Mouse (Mus musculus) myocyte (in vitro differentiated cells): ENCODE results near the gene Oser1. TPM values are rescaled to one million over a fixed set of nuclear protein-coding genes. Genes with fewer than 3 reads are reported as not detected.
A peak's percentile ranks its signal among the peaks of the same experiment; 100 is the strongest.

Experiments used
- H3K27me3 ChIP-seq: one replicate; pipeline ENCODE4 v1.6.1; 2011; ENCODE audit not compliant: control insufficient read depth, insufficient read depth, insufficient read length
- H3K36me3 ChIP-seq: one replicate; pipeline ENCODE4 v1.6.1; 2011; ENCODE audit not compliant: control insufficient read depth, insufficient read depth
- H3K4me2 ChIP-seq: one replicate; pipeline ENCODE4 v1.6.1; 2011; ENCODE audit warnings: low read depth, control low read depth
- H3K4me3 ChIP-seq: one replicate; pipeline ENCODE4 v1.5.1; 2011; ENCODE audit warnings: mild to moderate bottlenecking, control low read depth, moderate library complexity
- H3K79me2 ChIP-seq: one replicate; pipeline ENCODE4 v1.6.1; 2011; ENCODE audit not compliant: control insufficient read depth, insufficient read depth
- H3ac ChIP-seq: one replicate; pipeline ENCODE4 v1.6.1; 2011; ENCODE audit not compliant: control insufficient read depth, insufficient read length
- CEBPB ChIP-seq: IDR thresholded peaks from 2 replicates; pipeline ENCODE4 v1.6.1; 2011; ENCODE audit warnings: mild to moderate bottlenecking, moderate library complexity; ENCODE audit not compliant: poor library complexity, insufficient read depth, severe bottlenecking
- E2F4 ChIP-seq: IDR thresholded peaks from one replicate; pipeline ENCODE4 v1.6.1; 2011; ENCODE audit warnings: mild to moderate bottlenecking, control low read depth, moderate library complexity; ENCODE audit not compliant: insufficient read depth
- MAX ChIP-seq: IDR thresholded peaks from one replicate; pipeline ENCODE4 v1.6.1; 2011; ENCODE audit warnings: low read depth, mild to moderate bottlenecking, control low read depth
- MYOD1 ChIP-seq, 3 experiments: IDR thresholded peaks; one replicate each; pipeline ENCODE4 v1.6.1; 2011; ENCODE audit warnings: control low read depth in 2 of 3, low read depth in 2 of 3, mild to moderate bottlenecking in 2 of 3, moderate library complexity in 1 of 3; ENCODE audit not compliant: insufficient read length in 2 of 3, control insufficient read depth in 1 of 3
- MYOG ChIP-seq, 3 experiments: IDR thresholded peaks; one replicate each; pipeline ENCODE4 v1.6.1; 2011; ENCODE audit warnings: control low read depth in 2 of 3, low read depth in 2 of 3, mild to moderate bottlenecking in 2 of 3; ENCODE audit not compliant: insufficient read length in 2 of 3, control insufficient read depth in 1 of 3, insufficient read depth in 1 of 3
- POLR2A ChIP-seq: IDR thresholded peaks from one replicate; pipeline ENCODE4 v1.6.1; 2011; ENCODE audit warnings: low read depth, mild to moderate bottlenecking, control low read depth, moderate library complexity; ENCODE audit not compliant: insufficient read length
- POLR2AphosphoS2 ChIP-seq: IDR thresholded peaks from one replicate; pipeline ENCODE4 v1.6.1; 2011; ENCODE audit warnings: low read depth, control low read depth; ENCODE audit not compliant: insufficient read length
- REST ChIP-seq: IDR thresholded peaks from one replicate; pipeline ENCODE4 v1.6.1; 2011; ENCODE audit warnings: mild to moderate bottlenecking, control low read depth, moderate library complexity; ENCODE audit not compliant: insufficient read depth, insufficient read length
- SRF ChIP-seq: IDR thresholded peaks from one replicate; pipeline ENCODE4 v1.6.1; 2011; ENCODE audit warnings: low read depth; ENCODE audit not compliant: control insufficient read depth, insufficient read length
- TCF12 ChIP-seq: IDR thresholded peaks from one replicate; pipeline ENCODE4 v1.6.1; 2011; ENCODE audit warnings: mild to moderate bottlenecking, control low read depth; ENCODE audit not compliant: poor library complexity, insufficient read depth, severe bottlenecking
- TCF3 ChIP-seq: IDR thresholded peaks from one replicate; pipeline ENCODE4 v1.6.1; 2011; ENCODE audit warnings: low read depth, control low read depth; ENCODE audit not compliant: insufficient read length
- USF1 ChIP-seq: IDR thresholded peaks from one replicate; pipeline ENCODE4 v1.6.1; 2011; ENCODE audit warnings: low read depth, mild to moderate bottlenecking, control low read depth, moderate library complexity
- polyA plus RNA-seq: library from polyadenylated mRNA; unstranded; fragments of >200 nt; fragmentation: generic; extraction: Trizol; gene quantifications from one replicate; pipeline ENCODE4 v1.2.1, GENCODE M21; 2012; ENCODE audit warnings: missing spikeins

The Oser1 gene
- polyA plus RNA-seq, 1 experiment, result 30.3 TPM

DNA sequence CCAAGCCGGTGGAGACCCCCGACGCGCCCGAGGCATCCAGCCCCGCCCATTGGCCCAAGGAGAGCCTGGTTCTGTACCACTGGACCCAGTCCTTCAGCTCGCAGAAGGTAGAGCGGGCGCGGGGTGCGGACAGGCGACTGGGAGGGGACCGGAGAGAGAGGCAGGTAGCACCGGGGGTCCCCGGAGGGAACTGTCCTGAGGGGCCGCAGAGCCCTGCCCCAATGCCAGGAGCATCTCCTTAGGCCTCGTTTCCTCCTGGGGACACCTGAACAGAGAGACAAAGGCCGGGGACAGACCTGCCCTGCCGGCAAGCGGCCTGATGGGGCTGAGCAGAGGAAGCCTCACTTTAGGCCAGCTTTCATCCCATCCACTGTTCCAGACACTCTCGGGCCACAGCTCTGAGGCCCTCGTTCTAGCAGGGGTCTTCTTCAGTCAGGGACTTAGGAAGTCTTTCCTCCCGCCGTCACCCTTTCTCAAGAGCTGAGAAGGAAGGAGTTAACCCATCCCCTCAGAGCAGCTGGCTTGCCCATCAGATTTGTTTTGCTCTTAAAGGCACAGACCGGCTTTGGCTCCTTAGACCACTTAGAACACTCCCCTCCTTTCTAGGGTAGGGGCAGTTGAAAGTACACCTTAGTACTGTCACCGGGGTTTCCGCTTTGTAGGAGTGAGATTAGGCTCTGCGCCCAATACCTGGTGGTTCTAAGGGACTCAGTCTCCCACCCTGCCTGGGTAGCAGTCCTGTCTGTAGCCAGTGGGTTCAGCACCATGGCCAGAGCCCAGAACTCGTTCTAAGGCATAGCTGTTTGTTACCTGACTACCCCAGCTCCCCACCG is 14.3 kb upstream of the Oser1 start:
- no peak overlapping the region for H3ac ChIP-seq
- no peak overlapping the region for H3K4me2 ChIP-seq
- H3K79me2 ChIP-seq, result no peaks in the 10 kb centered on the region
- no peak overlapping the region for H3K4me3 ChIP-seq
- no peaks in the 10 kb centered on the region for H3K36me3 ChIP-seq
- peaks cover 28% of the 10 kb centered on the region for H3K27me3 ChIP-seq
- no peak for TF ChIP-seq MYOG (IDR thresholded peaks at IDR 0.05; ENCODE audit: control insufficient read depth in 1 of 3, insufficient read depth in 1 of 3, insufficient read length in 2 of 3, low read depth in 2 of 3)
- TF ChIP-seq MAX, result no peak
- peak; percentile 96 for TF ChIP-seq REST

DNA sequence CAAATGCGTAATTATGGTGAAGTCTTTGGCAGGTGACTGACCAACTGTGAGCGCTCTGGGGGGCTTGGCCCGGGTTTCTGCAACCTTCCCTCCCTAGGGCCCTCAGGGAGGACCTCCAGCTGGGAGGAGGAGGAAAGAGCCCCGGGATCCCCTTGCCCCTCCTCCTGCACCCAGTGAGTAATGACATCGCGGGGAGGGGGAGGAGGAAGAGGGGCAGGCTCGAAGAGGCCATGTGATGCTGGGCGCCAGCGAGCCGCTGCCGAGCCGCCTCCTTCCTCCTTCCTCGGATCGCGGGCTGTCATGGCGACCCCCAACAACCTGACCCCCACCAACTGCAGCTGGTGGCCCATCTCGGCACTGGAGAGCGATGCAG is 13.7 kb upstream of the Oser1 start, which contains the start of gene Gdap1l1:
Gene Gdap1l1 (plus strand): TSS at position 231 of the 373 bp plus-strand sequence.
- no peaks in the 10 kb centered on the region for H3K36me3 ChIP-seq

DNA sequence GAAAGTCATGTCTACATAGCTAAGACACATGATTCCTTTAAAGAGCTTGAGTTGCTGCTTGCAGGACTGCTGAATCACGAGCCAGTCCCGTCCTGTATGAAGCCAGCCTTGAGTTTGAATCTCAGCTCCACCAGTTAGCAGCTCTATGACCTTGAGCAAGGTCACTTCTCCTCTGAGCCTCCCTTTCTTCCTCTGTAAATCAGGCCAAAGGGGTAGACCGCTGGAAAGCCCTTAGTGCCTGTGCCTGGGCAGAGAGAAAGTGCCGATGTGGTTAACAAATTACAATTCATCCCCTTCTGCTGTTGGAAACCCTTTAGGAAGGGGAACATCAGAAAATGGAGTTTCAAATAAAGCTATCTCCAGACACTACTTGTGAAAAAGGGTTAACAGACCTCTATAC is 13.3 kb upstream of the Oser1 start:
- TF ChIP-seq POLR2AphosphoS2, result no peak
- no peak for TF ChIP-seq SRF
- no peak for TF ChIP-seq MYOD1 (IDR thresholded peaks at IDR 0.05; ENCODE audit: control insufficient read depth in 1 of 3, insufficient read length in 2 of 3, low read depth in 2 of 3)
- no peak for TF ChIP-seq CEBPB
- TF ChIP-seq TCF3, result no peak
- no peak for TF ChIP-seq TCF12
- TF ChIP-seq USF1, result no peak
- no peak for TF ChIP-seq E2F4
- H3K4me2 ChIP-seq, result no peak overlapping the region
- no peak overlapping the region for H3ac ChIP-seq
- no peaks in the 10 kb centered on the region for H3K79me2 ChIP-seq
- H3K27me3 ChIP-seq, result peaks cover 22% of the 10 kb centered on the region
- H3K36me3 ChIP-seq, result no peaks in the 10 kb centered on the region
- no peak overlapping the region for H3K4me3 ChIP-seq

More for the DNA sequence above, 13.7 kb upstream of the Oser1 start, which contains the start of gene Gdap1l1:
- Histone ChIP-seq H3K4me3 (no peak within 1 kb of the TSS), H3ac (no peak within 1 kb of the TSS), H3K4me2 (no peak within 1 kb of the TSS), H3K79me2 (no peaks in the 10 kb centered on the region), H3K27me3 (peaks cover 22% of the 10 kb centered on the region)
- TF ChIP-seq REST (no peak), MYOD1 (IDR thresholded peaks at IDR 0.05; ENCODE audit: control insufficient read depth in 1 of 3, insufficient read length in 2 of 3, low read depth in 2 of 3) (no peak), TCF3 (no peak), CEBPB (no peak), POLR2AphosphoS2 (no peak), TCF12 (no peak)

DNA sequence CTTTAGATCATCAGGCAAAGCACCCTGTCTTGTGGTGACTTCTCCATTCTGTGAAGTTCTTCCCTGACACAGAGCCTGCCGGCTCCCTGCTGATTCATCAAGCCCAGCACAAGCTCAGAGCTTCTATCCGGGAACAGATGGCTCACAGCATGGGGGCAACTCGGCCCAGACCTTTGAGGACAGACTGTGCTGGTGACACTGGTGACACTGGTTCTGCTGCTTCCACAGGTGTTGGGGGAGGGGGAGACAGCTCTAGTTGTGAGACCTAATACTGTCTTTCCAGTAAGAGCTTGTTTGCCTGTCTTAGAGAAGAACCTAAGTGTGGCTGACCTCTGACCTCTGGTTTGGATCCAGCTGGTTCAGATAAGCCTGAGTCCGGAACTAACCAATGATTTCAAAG is 9.5 kb upstream of the Oser1 start:
- no peak overlapping the region for H3K4me3 ChIP-seq
- no peak overlapping the region for H3K4me2 ChIP-seq
- H3K79me2 ChIP-seq, result no peaks in the 10 kb centered on the region
- H3K36me3 ChIP-seq, result no peaks in the 10 kb centered on the region
- peaks cover 22% of the 10 kb centered on the region for H3K27me3 ChIP-seq
- no peak for TF ChIP-seq POLR2A
- no peak for TF ChIP-seq CEBPB
- no peak for TF ChIP-seq POLR2AphosphoS2
- no peak for TF ChIP-seq MYOD1 (IDR thresholded peaks at IDR 0.05; ENCODE audit: control insufficient read depth in 1 of 3, insufficient read length in 2 of 3, low read depth in 2 of 3)
- no peak for TF ChIP-seq E2F4
- TF ChIP-seq REST, result no peak
- no peak for TF ChIP-seq TCF3
- no peak for TF ChIP-seq MYOG (IDR thresholded peaks at IDR 0.05; ENCODE audit: control insufficient read depth in 1 of 3, insufficient read depth in 1 of 3, insufficient read length in 2 of 3, low read depth in 2 of 3)
- TF ChIP-seq TCF12, result no peak
- TF ChIP-seq SRF, result no peak
- no peak for TF ChIP-seq USF1
- no peak for TF ChIP-seq MAX
- H3ac ChIP-seq, result no peak overlapping the region

DNA sequence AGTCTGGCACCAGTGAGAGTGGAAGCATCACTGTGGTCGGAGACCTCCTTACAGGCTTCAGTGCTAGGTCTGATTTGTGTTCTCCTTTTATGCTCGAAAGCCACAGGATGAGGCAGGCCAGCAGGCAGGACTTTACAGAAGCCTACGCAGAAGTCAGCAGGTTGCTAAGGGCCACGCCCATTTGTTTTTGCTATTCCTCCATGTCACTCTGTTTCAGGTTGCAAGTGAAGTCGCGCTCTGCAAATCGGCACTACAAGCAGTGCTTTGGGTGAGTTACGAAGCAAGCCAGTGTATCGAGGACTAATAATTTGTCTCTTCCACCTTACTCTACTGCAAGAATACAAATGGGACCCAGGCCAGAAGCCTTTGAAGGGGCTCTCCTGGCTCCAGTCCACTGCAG is 6.8 kb upstream of the Oser1 start:
- no peaks in the 10 kb centered on the region for H3K36me3 ChIP-seq
- H3K79me2 ChIP-seq, result no peaks in the 10 kb centered on the region
- no peak overlapping the region for H3K4me3 ChIP-seq
- peaks cover 13% of the 10 kb centered on the region for H3K27me3 ChIP-seq
- H3K4me2 ChIP-seq, result no peak overlapping the region
- no peak overlapping the region for H3ac ChIP-seq
- no peak for TF ChIP-seq TCF3
- TF ChIP-seq E2F4, result no peak
- no peak for TF ChIP-seq SRF
- TF ChIP-seq POLR2A, result no peak
- no peak for TF ChIP-seq MYOD1 (IDR thresholded peaks at IDR 0.05; ENCODE audit: control insufficient read depth in 1 of 3, insufficient read length in 2 of 3, low read depth in 2 of 3)
- no peak for TF ChIP-seq USF1
- no peak for TF ChIP-seq TCF12
